Mouse (Mus musculus) kidney, embryonic 14.5 days (tissue): ENCODE data around the gene Gm44596. TPM values are rescaled to one million over a fixed set of nuclear protein-coding genes. Genes with fewer than 3 reads are reported as not detected.
A peak's percentile ranks its signal among the peaks of the same experiment; 100 is the strongest.

Source experiments
- ATAC-seq: fragments of 200-750 bp; cut with Nextera tagmentation; 2 replicates; pipeline ENCODE4 v1.8.0; 2017; ENCODE audit warnings: moderate number of reproducible peaks, mild to moderate bottlenecking, moderate TSS enrichment, moderate library complexity; ENCODE audit not compliant: low FRiP score, low TSS enrichment
- H3K27ac ChIP-seq: fragments of 300-500 bp; sonication (generic); 2 replicates; pipeline ENCODE4 v1.5.1; 2014; ENCODE audit warnings: low read depth, mild to moderate bottlenecking, low read length, moderate library complexity, mixed read lengths
- H3K27me3 ChIP-seq: fragments of 300-500 bp; sonication (generic); 2 replicates; pipeline ENCODE4 v1.6.1; 2014; ENCODE audit warnings: mild to moderate bottlenecking, low read length; ENCODE audit not compliant: control insufficient read depth, insufficient read depth
- H3K36me3 ChIP-seq: fragments of 300-500 bp; sonication (generic); 2 replicates; pipeline ENCODE4 v1.6.1; 2014; ENCODE audit warnings: low read length, mixed read lengths; ENCODE audit not compliant: control insufficient read depth, insufficient read depth
- H3K4me1 ChIP-seq: fragments of 300-500 bp; sonication (generic); 2 replicates; pipeline ENCODE4 v1.6.1; 2014; ENCODE audit warnings: low read length, mixed read lengths; ENCODE audit not compliant: control insufficient read depth, insufficient read depth
- H3K4me2 ChIP-seq: fragments of 300-500 bp; sonication (generic); replicated peaks from 2 replicates; pipeline ENCODE4 v1.6.1; 2014; ENCODE audit warnings: low read depth, mild to moderate bottlenecking, low read length
- H3K4me3 ChIP-seq: fragments of 300-500 bp; sonication (generic); 2 replicates; pipeline ENCODE4 v1.5.1; 2014; ENCODE audit warnings: mild to moderate bottlenecking, low read length
- H3K9ac ChIP-seq: fragments of 300-500 bp; sonication (generic); 2 replicates; pipeline ENCODE4 v1.6.1; 2014; ENCODE audit warnings: low read depth, mild to moderate bottlenecking, low read length, moderate library complexity
- H3K9me3 ChIP-seq: fragments of 300-500 bp; sonication (generic); 2 replicates; pipeline ENCODE4 v1.6.1; 2016; ENCODE audit warnings: low read length; ENCODE audit not compliant: control insufficient read depth
- WGBS: fragments of 180-500 bp; shearing (Covaris S2); extraction: QIAGEN DNeasy Blood & Tissue Kit; methylation state at CpG from one replicate; pipeline ENCODE4 v1.1.7; 2014; 5-methylcytosine and 5-hydroxymethylcytosine counted together
- polyA plus RNA-seq: library from polyadenylated mRNA; unstranded; fragments of >200 nt; fragmentation: Nextera tagmentation; extraction: Ambion mirVana; gene quantifications from 2 replicates; pipeline ENCODE4 v1.2.1, GENCODE M21; 2014

Gm44596 gene
- polyA plus RNA-seq, 1 experiment from 2014 or later = not detected

DNA sequence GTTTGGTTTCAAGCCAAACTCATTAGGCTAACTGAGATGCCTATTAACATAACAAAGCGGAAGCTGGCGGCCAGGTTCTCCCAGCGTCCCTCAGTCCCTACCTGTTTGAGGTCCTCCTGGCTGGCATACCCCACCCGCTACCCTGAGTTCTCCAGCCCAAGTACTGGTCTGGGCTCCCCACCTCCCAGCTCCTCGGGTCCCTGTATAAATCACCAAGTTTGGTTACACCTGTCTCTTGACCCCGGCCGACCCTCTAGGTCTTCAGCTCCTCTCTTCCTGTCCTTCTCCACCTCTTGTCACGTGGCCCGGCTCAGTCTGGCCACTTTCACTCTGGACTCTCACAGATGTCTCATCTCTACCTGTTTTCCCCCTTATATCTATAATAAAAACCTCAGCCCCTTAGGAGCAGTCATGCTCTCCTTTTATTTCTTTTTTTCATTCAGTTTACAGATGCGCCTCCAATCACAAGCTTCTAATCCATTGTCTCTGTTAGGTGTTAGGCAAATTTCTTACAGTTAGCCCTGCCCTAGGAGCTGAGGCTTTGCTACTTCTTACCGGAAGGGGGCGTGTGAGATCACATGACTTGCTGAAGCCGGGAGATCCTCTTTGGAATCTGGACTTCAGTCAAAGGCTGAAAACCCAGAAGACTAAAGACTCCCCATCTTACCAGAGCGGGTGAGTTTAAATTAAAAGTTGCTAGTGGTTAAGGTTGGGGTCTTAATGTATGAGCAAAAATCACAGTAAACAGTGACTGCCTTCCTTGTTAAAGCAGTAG is 70.6 kb downstream of the Gm44596 start:
- no peaks in the 10 kb centered on the region for H3K36me3 ChIP-seq
- H3K27ac ChIP-seq = no peak overlapping the region
- ATAC-seq = peak; percentile 74
- no peaks in the 10 kb centered on the region for H3K4me1 ChIP-seq
- H3K27me3 ChIP-seq = no peaks in the 10 kb centered on the region
- WGBS = 18% methylated on average over 14 of the region's 14 CpGs
- H3K4me2 ChIP-seq = peak overlapping the region; percentile 23
- H3K9ac ChIP-seq = no peak overlapping the region
- no peaks in the 10 kb centered on the region for H3K9me3 ChIP-seq
- 0 out of 2 replicates have a peak overlapping the region, but pooled peaks have one; percentile 6 for H3K4me3 ChIP-seq

- Histone ChIP-seq H3K4me3 (no peak overlapping the region), H3K27ac (no peak overlapping the region), H3K27me3 (no peaks in the 10 kb centered on the region), H3K9me3 (no peaks in the 10 kb centered on the region), H3K36me3 (no peaks in the 10 kb centered on the region), H3K9ac (no peak overlapping the region), H3K4me1 (no peaks in the 10 kb centered on the region), H3K4me2 (no peak overlapping the region)
- WGBS = 98% methylated on average over 5 of the region's 5 CpGs
- ATAC-seq = no peak
These were observed 71.8 kb downstream of the Gm44596 start for GRCm38 (mm10) chr6:128447063-128447462.

- no peak overlapping the region for H3K4me2 ChIP-seq
- ATAC-seq = no peak
- H3K9ac ChIP-seq = no peak overlapping the region
- 0 out of 2 replicates have a peak, but pooled peaks cover 3% of the 10 kb centered on the region for H3K4me1 ChIP-seq
- H3K27ac ChIP-seq = no peak overlapping the region
- WGBS = 67% methylated on average over 12 of the region's 12 CpGs
- no peak overlapping the region for H3K4me3 ChIP-seq
- H3K27me3 ChIP-seq = no peaks in the 10 kb centered on the region
- H3K9me3 ChIP-seq = no peaks in the 10 kb centered on the region
- H3K36me3 ChIP-seq = no peaks in the 10 kb centered on the region
These were observed 80.7 kb downstream of the Gm44596 start for GRCm38 (mm10) chr6:128455835-128456605.

Other genes starting within 250 kb of the Gm44596 start
- 96.6 and 100 TPM in 2 replicates for gene Tspan9, start 231.9 kb upstream of the Gm44596 start, polyA plus RNA-seq
- 1.5 and 2.2 TPM in 2 replicates for gene Tead4, start 74.7 kb upstream of the Gm44596 start, polyA plus RNA-seq
- gene Tulp3, start 19.7 kb upstream of the Gm44596 start, polyA plus RNA-seq = 22.3 and 28.1 TPM in 2 replicates
- gene Rhno1, start 12.6 kb upstream of the Gm44596 start, polyA plus RNA-seq = 132 and 137 TPM in 2 replicates
- gene Foxm1, start 12.5 kb upstream of the Gm44596 start, polyA plus RNA-seq = 26.7 and 48.2 TPM in 2 replicates
- gene Tex52, start within 50 bp of the Gm44596 start, polyA plus RNA-seq = 0.26 and 0.60 TPM in 2 replicates
- 13.3 and 17.9 TPM in 2 replicates for gene Nrip2, start 23.8 kb downstream of the Gm44596 start, polyA plus RNA-seq
- 24.0 and 35.7 TPM in 2 replicates for gene Itfg2, start 49.4 kb downstream of the Gm44596 start, polyA plus RNA-seq
- 400 and 513 TPM in 2 replicates for gene Fkbp4, start 63.2 kb downstream of the Gm44596 start, polyA plus RNA-seq
- gene Pzp, start 151.2 kb downstream of the Gm44596 start, polyA plus RNA-seq = 0.07 and 1.0 TPM in 2 replicates
- 0.26 and 0.30 TPM in 2 replicates for gene A2ml1, start 206.1 kb downstream of the Gm44596 start, polyA plus RNA-seq
- 0.46 TPM in 1 of 2 replicates, not detected in the other for gene Klrb1a, start 248.0 kb downstream of the Gm44596 start, polyA plus RNA-seq